Mouse (Mus musculus) embryonic fibroblast, embryonic 13.5 days (primary cell): ENCODE measurements around the gene Krt27.

Experiments used
- CTCF ChIP-seq: IDR thresholded peaks from 2 replicates; pipeline ENCODE4 v1.5.1; 2011; ENCODE audit warnings: mild to moderate bottlenecking, control low read depth, low read length, moderate library complexity, borderline replicate concordance; ENCODE audit not compliant: insufficient read depth
- POLR2A ChIP-seq: IDR thresholded peaks from 2 replicates; pipeline ENCODE4 v1.6.1; 2011; ENCODE audit warnings: low read depth, mild to moderate bottlenecking, control low read depth, low read length, moderate library complexity

DNA sequence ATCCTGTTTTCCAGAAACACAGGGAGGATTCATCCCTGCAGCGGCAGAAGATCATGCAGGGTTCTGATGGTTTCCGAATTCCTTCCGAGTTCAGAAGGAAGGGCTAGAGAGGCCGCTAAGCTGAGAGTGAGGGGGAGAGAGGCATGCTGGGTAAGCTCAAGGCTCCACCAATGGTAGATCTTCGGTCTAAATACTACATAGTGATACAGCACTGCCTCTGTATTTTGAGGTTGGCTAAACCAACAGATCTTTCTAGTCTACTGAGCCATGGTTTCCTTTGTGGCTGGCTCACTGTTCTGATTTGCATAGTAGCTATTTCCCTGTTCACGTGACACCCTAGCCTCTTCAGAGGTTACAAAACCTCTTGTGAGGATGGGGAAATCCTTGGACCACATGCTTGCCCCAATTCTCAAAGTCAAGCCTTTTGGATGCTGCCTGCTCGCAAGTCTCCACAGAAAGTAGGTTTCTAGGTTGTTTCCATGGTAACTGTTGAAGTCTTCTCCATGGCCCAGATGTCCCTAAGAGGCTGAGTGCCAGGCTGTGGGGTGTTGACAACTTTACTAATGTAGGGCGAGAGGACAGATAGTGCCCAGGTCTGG, 19.0 kb upstream of the Krt27 start:
- TF ChIP-seq CTCF = no peak
- no peak for TF ChIP-seq POLR2A
